Mouse (Mus musculus): ENCODE data around the gene Pde3b. TPM values are rescaled to one million over a fixed set of nuclear protein-coding genes. Genes with fewer than 3 reads are reported as not detected.
A peak's percentile ranks its signal among the peaks of the same experiment; 100 is the strongest.
"Not testable (repeated sequence)": the region's sequence is repeated elsewhere in the genome, so short reads cannot be mapped to it uniquely, and the experiment has no call there.

Pde3b gene
- total RNA-seq, 2 experiments from 2014 or later: 8.5 to 9.7 TPM

- no peak for DNase-seq (ENCODE audit: low spot score in 2 of 2)
Observed at GRCm38 (mm10) chr7:114477884-114478283, 62.8 kb downstream of the Pde3b start.

DNA sequence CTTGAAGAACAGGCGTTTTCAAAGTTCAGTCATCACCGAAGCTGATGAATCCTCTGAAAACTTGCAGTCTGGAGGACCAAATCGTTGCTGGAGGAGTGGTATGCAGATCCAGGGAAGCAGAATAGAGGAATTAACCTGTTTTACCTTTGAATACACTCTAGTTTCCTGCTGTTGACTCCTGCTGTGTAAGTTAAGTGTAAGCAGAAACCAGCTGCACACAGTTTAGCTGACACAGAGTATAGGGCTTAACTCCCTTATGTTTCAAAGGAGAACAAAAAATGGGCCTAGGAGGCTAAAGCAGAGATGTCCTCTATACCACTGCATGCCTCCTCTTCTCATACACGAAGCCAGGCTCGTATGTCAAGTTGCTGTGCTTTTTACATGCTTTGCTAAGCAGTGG, 63.8 kb downstream of the Pde3b start:
- DNase-seq (ENCODE audit: low spot score in 2 of 2): no peak

DNA sequence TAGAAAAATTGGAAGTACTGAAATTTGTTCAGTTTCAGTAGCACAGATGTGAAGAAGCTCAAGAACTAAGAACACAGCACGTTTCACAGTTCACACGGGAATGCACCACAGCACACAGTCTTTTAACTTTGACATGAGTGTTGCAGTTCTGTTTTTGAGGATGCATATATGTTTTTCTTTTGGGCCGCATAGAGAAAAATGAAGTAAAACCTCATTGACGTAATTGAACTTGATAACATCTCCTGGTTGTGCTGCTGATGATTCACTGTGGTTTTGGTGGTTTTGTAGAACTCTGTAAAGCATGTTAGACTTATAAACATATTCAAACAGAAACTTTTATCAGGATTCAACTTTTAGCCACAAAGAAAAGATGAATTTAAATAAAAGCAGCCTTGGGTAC, 64.7 kb downstream of the Pde3b start:
- DNase-seq (ENCODE audit: low spot score in 2 of 2): no peak

DNA sequence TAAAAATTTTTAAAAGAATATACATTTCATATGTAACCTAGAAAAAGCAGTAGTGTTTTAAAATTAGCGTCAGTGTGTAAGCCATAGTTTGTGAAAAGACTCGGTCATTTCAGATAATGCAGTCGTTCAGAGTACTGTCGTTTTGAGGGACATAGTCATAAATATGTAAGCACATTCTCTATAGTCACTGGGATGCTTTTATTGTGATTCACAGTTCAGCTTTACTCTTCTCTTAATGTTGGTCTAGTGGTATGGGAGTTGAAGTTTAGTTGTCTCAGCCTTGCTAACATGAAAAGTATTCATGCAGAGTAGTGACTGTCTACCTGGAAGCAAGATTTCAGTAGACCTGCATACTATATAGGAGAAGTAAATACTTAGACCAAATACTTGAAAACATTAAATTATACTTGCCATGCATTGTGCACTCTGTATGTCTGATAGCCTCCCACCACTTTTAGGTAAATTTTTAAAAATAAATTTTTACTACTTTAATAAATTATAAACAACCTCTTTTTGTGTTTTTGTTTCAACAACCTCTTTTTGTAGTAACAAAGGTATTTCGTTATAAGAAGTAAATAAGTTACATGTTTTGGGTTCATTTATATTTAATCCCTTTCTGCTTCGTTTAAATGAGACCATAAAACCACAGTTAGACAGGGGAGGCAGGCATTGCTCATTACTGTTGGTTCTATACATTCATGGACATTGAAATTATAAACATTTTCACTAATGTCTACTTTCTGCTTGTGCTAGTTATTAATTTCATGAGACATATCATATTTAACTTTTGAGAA, 65.3 kb downstream of the Pde3b start:
- DNase-seq (ENCODE audit: low spot score in 2 of 2): no peak

DNA sequence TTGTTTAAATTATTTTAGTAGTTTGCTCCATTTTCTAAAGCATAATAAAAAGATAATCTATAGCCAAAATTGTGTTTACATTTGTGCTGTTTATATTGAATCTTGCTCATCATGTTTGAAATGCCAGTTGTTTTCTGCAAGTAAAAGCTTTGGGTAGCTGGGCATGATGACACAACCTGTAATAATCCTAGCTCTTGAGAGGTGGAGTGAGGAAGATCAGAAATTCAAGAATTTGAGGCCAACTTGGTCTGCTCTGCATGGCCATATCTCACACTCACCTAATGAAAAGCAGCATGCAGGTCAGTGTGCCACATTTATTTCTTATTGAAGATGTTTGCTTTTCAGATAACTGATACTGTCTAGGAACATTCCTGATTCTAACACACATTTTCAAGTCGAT, 65.9 kb downstream of the Pde3b start:
- no peak for DNase-seq (ENCODE audit: low spot score in 2 of 2)

- DNase-seq (ENCODE audit: low spot score in 2 of 2): no peak
Observed at GRCm38 (mm10) chr7:114481429-114481931, 66.4 kb downstream of the Pde3b start.

DNA sequence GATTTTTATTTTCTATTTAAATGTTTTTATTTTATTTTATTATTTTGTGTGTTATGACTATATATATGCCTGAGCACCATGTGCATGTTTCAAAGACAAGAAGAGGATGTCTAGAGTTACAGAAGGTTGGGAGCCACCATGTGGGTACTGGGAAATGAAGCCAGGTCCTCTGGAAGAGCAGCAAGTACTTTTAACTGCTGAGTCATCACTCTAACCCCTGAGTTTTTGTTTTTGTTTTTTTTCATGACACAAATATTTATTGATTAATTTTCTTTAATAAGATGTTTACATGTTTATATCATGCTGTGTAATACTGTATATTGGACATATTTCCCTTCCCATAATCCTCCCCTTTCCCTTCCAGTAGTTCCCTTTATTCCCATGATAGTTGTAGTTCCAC, 77.5 kb downstream of the Pde3b start:
- DNase-seq (ENCODE audit: low spot score in 2 of 2): no peak

GRCm38 (mm10) chr7:114494033-114494432, 79.0 kb downstream of the Pde3b start:
- DNase-seq (ENCODE audit: low spot score in 2 of 2): no peak

- no peak for DNase-seq (ENCODE audit: low spot score in 2 of 2)
Observed at GRCm38 (mm10) chr7:114499293-114499692, 84.2 kb downstream of the Pde3b start.

GRCm38 (mm10) chr7:114508879-114509278, 93.8 kb downstream of the Pde3b start:
- DNase-seq (ENCODE audit: low spot score in 2 of 2): no peak

DNA sequence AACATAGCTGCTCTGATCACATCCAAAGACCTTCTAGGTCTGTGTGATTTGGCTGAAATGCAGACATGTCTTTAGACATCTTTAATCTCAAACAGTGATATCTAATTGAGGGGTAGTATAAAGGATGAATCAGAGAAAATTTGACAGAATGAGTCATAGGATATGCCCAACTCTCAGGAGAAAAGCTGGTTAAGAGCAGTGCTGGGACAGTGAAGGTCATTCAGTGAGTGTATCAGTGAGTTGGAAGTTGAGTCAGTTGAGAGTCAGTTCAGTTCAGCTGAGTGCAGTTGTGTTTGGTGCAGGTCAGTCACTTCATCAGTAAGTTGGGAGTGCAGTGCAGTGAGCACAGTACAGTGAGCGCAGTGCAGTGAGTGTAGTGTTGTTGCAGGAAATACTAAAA, 105.0 kb downstream of the Pde3b start:
- no peak for DNase-seq (ENCODE audit: low spot score in 2 of 2)

GRCm38 (mm10) chr7:114526245-114526644, 111.2 kb downstream of the Pde3b start:
- no peak for DNase-seq (ENCODE audit: low spot score in 2 of 2)

- no peak for DNase-seq (ENCODE audit: low spot score in 2 of 2)
Observed at GRCm38 (mm10) chr7:114536179-114536578, 121.1 kb downstream of the Pde3b start.

GRCm38 (mm10) chr7:114562531-114563241, 147.6 kb downstream of the Pde3b start, which contains the start of gene Cyp2r1:
Gene Cyp2r1 (minus strand): TSS chr7:114562972.
- peak; percentile 81 to 89 for DNase-seq (ENCODE audit: low spot score in 2 of 2)

DNA sequence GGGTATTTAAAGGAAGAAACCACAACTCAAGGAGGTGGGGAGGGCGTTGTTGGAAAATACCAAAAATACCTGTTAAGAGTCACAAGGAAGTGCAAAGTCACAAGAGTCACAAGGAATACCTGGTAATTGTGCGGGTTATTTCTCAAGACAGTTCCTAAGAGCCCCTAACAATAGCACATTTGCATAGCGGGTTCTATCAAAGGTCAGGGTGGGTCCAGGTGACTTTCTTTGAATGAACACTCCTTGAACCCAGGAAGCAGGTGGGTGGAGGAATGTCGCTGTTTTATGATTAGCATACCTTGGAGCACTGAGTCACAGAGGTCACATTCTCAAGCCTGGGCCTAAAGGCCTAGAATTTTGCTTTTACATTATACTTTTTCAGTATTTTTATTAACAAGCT, 158.8 kb downstream of the Pde3b start:
- not testable (repeated sequence) for DNase-seq (ENCODE audit: low spot score in 2 of 2)

GRCm38 (mm10) chr7:114576931-114577330, 161.8 kb downstream of the Pde3b start:
- no peak for DNase-seq (ENCODE audit: low spot score in 2 of 2)

GRCm38 (mm10) chr7:114577665-114578064, 162.6 kb downstream of the Pde3b start:
- no peak for DNase-seq (ENCODE audit: low spot score in 2 of 2)

DNA sequence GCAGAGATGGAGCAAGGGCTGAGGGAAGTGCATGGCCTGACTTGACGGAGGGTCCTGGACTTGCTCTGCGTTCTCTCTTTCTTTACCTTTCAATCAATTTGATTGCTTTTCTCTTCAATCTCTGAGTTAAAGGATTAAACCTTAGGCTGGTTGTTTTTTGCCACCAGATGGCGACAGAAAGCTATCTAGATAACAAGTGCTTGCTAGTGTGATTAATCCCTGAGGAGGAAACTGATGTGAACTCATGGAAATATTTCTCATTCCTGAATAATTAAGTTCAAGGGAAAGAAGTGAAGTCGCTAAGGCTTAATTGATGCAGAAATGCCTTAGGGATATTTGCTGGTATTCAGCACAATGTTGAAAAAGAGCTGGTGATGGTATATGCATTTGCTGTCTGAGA, 165.3 kb downstream of the Pde3b start:
- DNase-seq (ENCODE audit: low spot score in 2 of 2): peak in 1 of 2 experiments; percentile 39

DNA sequence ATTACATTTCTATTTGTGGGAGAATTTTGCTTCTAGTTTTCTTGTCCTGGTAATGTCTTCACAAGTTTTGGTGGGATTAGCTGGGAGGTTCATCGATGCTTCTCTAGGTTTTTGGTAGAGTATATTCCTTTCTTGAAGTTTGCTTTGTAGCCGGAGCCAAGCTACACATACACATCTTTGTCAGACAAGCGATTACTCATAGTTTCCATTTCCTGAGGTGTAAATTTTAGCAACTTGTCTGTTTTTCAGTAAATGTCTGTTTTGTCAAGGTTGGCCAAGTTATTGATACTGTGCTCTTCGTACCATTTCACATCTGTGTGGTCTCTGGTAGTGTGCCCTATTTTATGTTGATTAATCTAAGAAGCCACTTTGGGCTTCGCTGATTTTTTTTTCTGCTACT, 166.1 kb downstream of the Pde3b start:
- DNase-seq (ENCODE audit: low spot score in 2 of 2): no peak

GRCm38 (mm10) chr7:114582441-114582840, 167.4 kb downstream of the Pde3b start:
- no peak for DNase-seq (ENCODE audit: low spot score in 2 of 2)

Measured in gastrocnemius, postnatal 4 days (tissue).